In the genomic region with DNA sequence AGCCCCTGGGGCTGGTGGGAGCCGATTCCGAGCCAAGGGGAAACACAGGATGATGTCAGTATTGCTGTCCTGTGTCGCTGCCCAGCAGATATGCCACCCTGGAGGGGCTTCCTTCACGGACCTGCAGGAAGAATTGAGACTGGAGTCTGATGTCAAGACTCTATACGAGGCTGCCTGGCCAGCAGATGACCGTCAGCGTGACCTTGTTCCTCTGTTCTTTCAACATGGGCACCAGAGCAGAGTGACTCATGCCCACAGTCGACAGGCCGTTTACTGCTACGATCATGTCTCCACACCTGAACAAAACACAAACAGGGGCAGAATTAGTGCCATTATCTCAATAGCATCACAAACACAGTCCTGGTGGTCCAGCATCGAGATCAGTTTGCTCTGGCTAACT, we compare ENCODE assay signal across 9 mouse cellular contexts.
"Had no signal": no experiment of that assay in that cellular context is flagged by ENCODE, and none has a peak within 500 bp of the region (broad histone marks: within the 10 kb centered on the region; RNA-seq: fewer than 3 reads in every experiment).

No protein-coding gene starts in this region.

- DNase-seq: lung, adult 2 months; lung, postnatal 14 days; lung, postnatal 36 days; right cerebral cortex, postnatal 14 days; right cerebral cortex, postnatal 4 days; spleen, adult 18-20 months; thymus, adult 18-20 months; thymus, postnatal 25 days; thymus, postnatal 4 days had no signal
